Mouse (Mus musculus) embryonic facial prominence, embryonic 14.5 days (tissue): Measurements from ENCODE around the gene Lhfp. TPM values are rescaled to one million over a fixed set of nuclear protein-coding genes. Genes with fewer than 3 reads are reported as not detected.
A peak's percentile ranks its signal among the peaks of the same experiment; 100 is the strongest.
"Not testable (repeated sequence)": the region's sequence is repeated elsewhere in the genome, so short reads cannot be mapped to it uniquely, and the experiment has no call there.

Experiments
- ATAC-seq: fragments of 200-750 bp; cut with Nextera tagmentation; 2 replicates; pipeline ENCODE4 v1.8.0; 2017; ENCODE audit warnings: low read depth, moderate number of reproducible peaks, moderate TSS enrichment
- DNase-seq: peaks from one replicate; pipeline ENCODE4 v3.0.0-alpha.2; 2015; ENCODE audit warnings: low spot score
- H3K27ac ChIP-seq: fragments of 300-500 bp; sonication (generic); replicated peaks from 2 replicates; pipeline ENCODE4 v1.5.1; 2014; ENCODE audit warnings: low read depth, mild to moderate bottlenecking, low read length, moderate library complexity
- H3K27me3 ChIP-seq: fragments of 300-500 bp; sonication (generic); replicated peaks from 2 replicates; pipeline ENCODE4 v1.6.1; 2014; ENCODE audit warnings: low read length; ENCODE audit not compliant: control insufficient read depth, insufficient read depth
- H3K36me3 ChIP-seq: fragments of 300-500 bp; sonication (generic); 2 replicates; pipeline ENCODE4 v1.6.1; 2014; ENCODE audit warnings: low read length, mixed read lengths; ENCODE audit not compliant: control insufficient read depth, insufficient read depth
- H3K4me1 ChIP-seq: fragments of 300-500 bp; sonication (generic); 2 replicates; pipeline ENCODE4 v1.6.1; 2014; ENCODE audit warnings: antibody characterized with exemption, low read length; ENCODE audit not compliant: control insufficient read depth, insufficient read depth
- H3K4me2 ChIP-seq: fragments of 300-500 bp; sonication (generic); 2 replicates; pipeline ENCODE4 v1.6.1; 2014; ENCODE audit warnings: low read depth, mild to moderate bottlenecking, low read length, moderate library complexity, mixed read lengths
- H3K4me3 ChIP-seq: fragments of 300-500 bp; sonication (generic); 2 replicates; pipeline ENCODE4 v1.5.1; 2014; ENCODE audit warnings: low read depth, mild to moderate bottlenecking, low read length
- H3K9ac ChIP-seq: fragments of 300-500 bp; sonication (generic); 2 replicates; pipeline ENCODE4 v1.6.1; 2014; ENCODE audit warnings: low read depth, mild to moderate bottlenecking, low read length, moderate library complexity, mixed read lengths
- H3K9me3 ChIP-seq: fragments of 300-500 bp; sonication (generic); 2 replicates; pipeline ENCODE4 v1.6.1; 2016; ENCODE audit warnings: low read length; ENCODE audit not compliant: control insufficient read depth
- WGBS: fragments of 180-500 bp; shearing (Covaris S2); extraction: QIAGEN DNeasy Blood & Tissue Kit; methylation state at CpG from one replicate; pipeline ENCODE4 v1.1.7; 2014; 5-methylcytosine and 5-hydroxymethylcytosine counted together
- polyA plus RNA-seq: library from polyadenylated mRNA; unstranded; fragments of >200 nt; fragmentation: Nextera tagmentation; extraction: Ambion mirVana; gene quantifications from 2 replicates; pipeline ENCODE4 v1.2.1, GENCODE M21; 2014

Lhfp gene
- polyA plus RNA-seq, 1 experiment from 2014 or later = 73.9 TPM

DNA sequence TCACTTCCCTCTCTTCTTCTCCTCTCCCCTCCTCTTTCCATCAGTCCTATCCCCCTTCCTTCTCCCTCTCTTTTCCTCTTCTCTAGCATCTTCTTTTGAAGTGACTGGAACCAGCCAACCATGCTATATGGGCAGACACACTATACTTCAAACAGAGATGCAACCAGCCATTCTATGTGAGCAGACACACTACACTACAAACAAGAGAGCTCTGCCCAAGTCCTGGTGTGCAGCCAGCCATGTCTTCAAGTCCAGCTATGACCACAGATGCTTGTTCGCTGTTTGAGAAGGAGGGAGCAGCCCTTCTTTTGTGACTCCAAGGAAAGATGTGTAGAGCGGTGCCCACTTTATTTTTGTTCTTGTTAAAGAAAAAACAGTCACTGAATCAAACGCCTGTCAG lies 231.9 kb downstream of the Lhfp start:
- H3K4me1 ChIP-seq = peaks cover 8% of the 10 kb centered on the region; the same call in 1 of the 2 replicates
- H3K27me3 ChIP-seq = no peaks in the 10 kb centered on the region
- ATAC-seq (no peak), DNase-seq (no peak)
- H3K36me3 ChIP-seq = no peaks in the 10 kb centered on the region
- H3K27ac ChIP-seq = no peak overlapping the region
- WGBS = 85% methylated on average over 3 of the region's 3 CpGs
- H3K4me2 ChIP-seq = no peak overlapping the region
- H3K9me3 ChIP-seq = no peaks in the 10 kb centered on the region
- no peak overlapping the region for H3K9ac ChIP-seq
- no peak overlapping the region for H3K4me3 ChIP-seq

DNA sequence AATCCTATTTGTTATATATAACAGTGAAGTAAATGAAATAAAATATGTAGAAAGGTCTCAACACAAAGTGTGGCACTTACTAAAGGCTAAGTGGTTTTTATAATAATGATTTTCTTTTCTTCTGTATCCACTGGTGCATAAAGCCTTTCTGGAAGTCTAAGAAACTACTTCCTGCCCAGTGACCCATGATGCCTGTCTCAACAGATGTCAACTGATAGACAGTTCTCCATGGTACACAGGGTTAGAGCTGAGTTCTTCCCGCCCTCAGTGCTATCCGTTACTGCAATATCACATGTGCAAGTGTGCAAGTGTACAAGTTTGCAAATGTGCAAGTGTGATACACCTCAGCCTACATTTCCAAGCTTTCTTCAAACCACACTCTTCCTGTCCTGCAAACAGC lies 236.7 kb downstream of the Lhfp start:
- H3K27ac ChIP-seq = no peak overlapping the region
- DNase-seq = no peak
- H3K27me3 ChIP-seq = no peaks in the 10 kb centered on the region
- no peak for ATAC-seq
- H3K9me3 ChIP-seq = no peaks in the 10 kb centered on the region
- H3K4me2 ChIP-seq = no peak overlapping the region
- no peak overlapping the region for H3K4me3 ChIP-seq
- H3K9ac ChIP-seq = no peak overlapping the region
- no peaks in the 10 kb centered on the region for H3K4me1 ChIP-seq
- WGBS = 82% methylated on average over 2 of the region's 2 CpGs
- H3K36me3 ChIP-seq = no peaks in the 10 kb centered on the region

DNA sequence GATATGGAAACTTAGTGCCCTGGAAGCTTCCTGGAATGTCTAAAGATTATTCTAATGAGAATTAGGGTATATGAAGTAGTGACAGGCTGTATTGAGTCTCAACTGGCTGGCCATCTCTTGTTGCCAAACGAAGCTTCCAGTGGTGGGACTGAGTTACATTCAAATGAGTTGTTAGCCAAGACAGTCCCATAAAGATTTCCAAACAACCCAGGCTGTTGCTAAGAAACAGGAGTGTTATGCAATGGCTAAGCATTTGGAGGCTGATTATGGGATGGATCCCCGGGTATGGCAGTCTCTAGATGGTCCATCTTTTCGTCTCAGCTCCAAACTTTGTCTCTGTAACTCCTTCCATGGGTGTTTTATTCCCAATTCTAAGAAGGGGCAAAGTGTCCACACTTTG lies 240.7 kb downstream of the Lhfp start:
- H3K9ac ChIP-seq, H3K9me3 ChIP-seq, DNase-seq, H3K27ac ChIP-seq, H3K36me3 ChIP-seq, H3K4me3 ChIP-seq, H3K4me1 ChIP-seq, H3K27me3 ChIP-seq, ATAC-seq, H3K4me2 ChIP-seq: not testable (repeated sequence)
- 78% methylated on average over 3 of the region's 3 CpGs for WGBS

DNA sequence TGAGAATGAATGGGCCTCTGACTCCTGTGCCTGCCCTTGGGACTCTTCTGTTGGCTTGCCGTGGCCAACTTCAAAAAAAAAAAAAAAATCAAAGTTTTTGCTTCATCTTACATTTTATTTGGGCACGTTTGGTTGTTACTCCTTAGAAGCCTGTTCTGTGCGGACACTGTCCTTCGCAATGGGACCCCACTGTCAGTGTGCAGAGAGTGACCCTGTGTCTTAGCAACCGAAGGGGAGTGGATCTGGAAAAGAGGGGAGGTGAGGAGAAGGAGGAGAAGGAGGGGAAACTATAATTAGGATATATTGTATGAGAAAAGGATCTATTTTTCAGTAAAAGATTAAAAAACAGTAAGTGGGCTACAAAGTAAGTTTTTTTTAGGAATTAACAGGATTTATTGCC lies 242.7 kb downstream of the Lhfp start:
- no peak overlapping the region for H3K4me2 ChIP-seq
- WGBS = 91% methylated on average over 5 of the region's 5 CpGs
- no peaks in the 10 kb centered on the region for H3K9me3 ChIP-seq
- H3K36me3 ChIP-seq = no peaks in the 10 kb centered on the region
- no peak for DNase-seq
- H3K4me3 ChIP-seq = no peak overlapping the region
- no peak overlapping the region for H3K9ac ChIP-seq
- no peak for ATAC-seq
- H3K27me3 ChIP-seq = no peaks in the 10 kb centered on the region
- H3K4me1 ChIP-seq = no peaks in the 10 kb centered on the region
- no peak overlapping the region for H3K27ac ChIP-seq

DNA sequence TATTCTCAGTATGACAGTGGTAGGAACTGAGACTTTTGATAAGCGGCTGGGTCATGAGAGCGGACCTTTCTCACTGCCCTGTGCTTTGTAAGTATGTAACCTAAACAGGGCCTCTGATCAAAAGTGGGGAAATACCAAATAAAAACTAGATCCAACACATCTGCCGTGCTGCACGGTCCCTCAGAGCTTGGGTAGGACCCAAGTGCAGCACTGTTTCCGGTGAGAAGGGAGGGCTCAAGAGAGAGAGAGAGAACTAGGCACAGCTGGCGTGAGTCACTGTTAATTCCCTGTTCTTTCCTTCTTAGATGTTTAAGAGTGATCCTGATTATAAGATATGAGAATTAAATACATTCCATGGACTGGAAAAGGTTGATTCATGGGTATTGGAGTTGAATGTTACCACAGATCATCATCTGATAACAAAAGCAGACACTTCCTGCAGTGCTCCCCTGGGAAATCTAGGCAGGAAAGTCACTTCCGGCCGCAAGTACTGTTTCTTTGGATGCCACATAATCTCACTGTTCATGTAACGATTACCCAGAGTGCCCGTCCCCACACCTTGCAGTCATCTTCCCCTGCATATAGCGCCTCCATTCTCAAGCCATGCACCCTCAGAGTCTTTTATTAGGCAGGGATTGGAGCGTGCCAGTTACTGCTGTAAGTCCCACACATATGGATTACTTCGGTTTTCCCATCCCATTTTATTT lies 243.3 kb downstream of the Lhfp start:
- Histone ChIP-seq H3K36me3 (no peaks in the 10 kb centered on the region), H3K4me3 (no peak overlapping the region), H3K27ac (no peak overlapping the region), H3K9ac (no peak overlapping the region), H3K27me3 (no peaks in the 10 kb centered on the region), H3K4me2 (no peak overlapping the region), H3K9me3 (no peaks in the 10 kb centered on the region), H3K4me1 (no peaks in the 10 kb centered on the region)
- DNase-seq (no peak), ATAC-seq (no peak)
- 64% methylated on average over 13 of the region's 13 CpGs for WGBS

DNA sequence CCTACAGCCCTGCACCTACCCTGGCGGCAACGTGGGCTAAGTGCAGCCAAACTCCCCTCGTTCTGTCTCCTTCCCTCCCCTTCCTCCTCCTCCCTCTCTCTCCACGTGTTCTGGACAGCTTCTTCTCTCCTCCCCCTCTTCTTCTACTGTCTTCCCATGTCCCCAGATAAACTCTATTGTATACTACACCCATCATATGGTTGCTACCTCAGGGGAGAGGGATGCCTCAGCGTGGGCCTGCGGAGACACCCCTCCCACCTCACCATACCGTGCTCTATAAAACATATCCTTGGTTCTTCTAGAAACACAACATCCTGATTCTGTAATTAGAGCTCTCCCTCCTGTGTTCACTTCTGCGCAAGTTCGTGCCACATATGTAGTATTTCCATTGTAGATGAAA lies 247.3 kb downstream of the Lhfp start:
- H3K9ac ChIP-seq = no peak overlapping the region
- no peak for DNase-seq
- no peaks in the 10 kb centered on the region for H3K27me3 ChIP-seq
- no peak for ATAC-seq
- H3K4me2 ChIP-seq = no peak overlapping the region
- no peaks in the 10 kb centered on the region for H3K4me1 ChIP-seq
- WGBS = 58% methylated on average over 9 of the region's 9 CpGs
- H3K27ac ChIP-seq = no peak overlapping the region
- H3K36me3 ChIP-seq = no peaks in the 10 kb centered on the region
- H3K4me3 ChIP-seq = no peak overlapping the region
- 0 out of 2 replicates have a peak, but pooled peaks cover 3% of the 10 kb centered on the region for H3K9me3 ChIP-seq

DNA sequence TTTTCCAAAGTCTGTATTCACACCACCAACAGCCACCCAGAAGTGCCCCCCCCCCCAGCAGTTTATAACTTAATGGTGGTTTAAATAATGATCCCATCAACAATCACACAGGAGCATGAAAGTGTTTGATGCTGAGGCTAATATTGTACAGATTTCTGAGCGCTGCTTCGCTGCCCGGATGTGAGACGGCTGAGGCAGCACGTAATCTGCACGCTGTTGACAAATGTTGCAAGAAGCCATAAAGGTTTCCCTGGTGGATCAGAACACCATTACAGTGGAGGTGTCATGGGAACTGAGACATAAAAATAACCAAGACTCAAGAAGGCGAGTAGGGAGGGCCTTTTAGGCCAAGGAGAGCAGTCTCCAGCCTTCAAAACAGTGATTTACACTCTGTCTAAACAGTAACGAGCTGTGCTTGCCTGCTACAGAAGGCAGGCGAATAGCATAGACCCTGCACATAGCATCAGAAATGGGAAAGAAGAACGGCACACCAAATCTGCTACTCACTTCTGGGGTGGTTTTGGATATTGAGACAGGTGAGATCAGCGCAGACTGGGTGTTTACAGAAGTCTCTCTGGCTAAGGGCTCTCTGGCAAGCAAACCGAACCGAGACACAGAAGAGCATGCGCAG lies 248.4 kb downstream of the Lhfp start:
- Histone ChIP-seq H3K36me3 (no peaks in the 10 kb centered on the region), H3K27ac (no peak overlapping the region), H3K9ac (no peak overlapping the region), H3K9me3 (0 out of 2 replicates have a peak, but pooled peaks cover 3% of the 10 kb centered on the region), H3K4me1 (no peaks in the 10 kb centered on the region), H3K27me3 (no peaks in the 10 kb centered on the region), H3K4me2 (no peak overlapping the region), H3K4me3 (no peak overlapping the region)
- DNase-seq = no peak
- 84% methylated on average over 14 of the region's 14 CpGs for WGBS
- ATAC-seq = no peak

DNA sequence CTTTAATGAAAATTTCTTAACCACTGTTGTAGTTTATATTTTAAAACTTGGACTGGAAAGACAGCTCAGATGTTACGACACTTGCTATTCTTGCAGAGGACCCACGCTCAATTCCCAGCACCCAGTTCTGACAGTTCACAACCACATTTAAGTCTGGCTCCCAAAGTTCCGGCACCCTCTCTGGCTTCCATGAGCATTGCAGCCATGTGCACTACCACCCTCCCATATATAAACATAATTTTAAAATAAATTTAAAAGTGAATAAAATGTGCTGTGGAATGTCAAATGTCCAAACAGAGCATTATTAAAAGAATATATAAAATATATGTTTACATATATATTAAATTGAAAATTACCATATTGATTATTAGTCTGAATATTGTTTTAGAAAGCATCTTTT lies 249.9 kb downstream of the Lhfp start:
- no peak overlapping the region for H3K4me2 ChIP-seq
- 98% methylated on average over 3 of the region's 3 CpGs for WGBS
- ATAC-seq = no peak

DNA sequence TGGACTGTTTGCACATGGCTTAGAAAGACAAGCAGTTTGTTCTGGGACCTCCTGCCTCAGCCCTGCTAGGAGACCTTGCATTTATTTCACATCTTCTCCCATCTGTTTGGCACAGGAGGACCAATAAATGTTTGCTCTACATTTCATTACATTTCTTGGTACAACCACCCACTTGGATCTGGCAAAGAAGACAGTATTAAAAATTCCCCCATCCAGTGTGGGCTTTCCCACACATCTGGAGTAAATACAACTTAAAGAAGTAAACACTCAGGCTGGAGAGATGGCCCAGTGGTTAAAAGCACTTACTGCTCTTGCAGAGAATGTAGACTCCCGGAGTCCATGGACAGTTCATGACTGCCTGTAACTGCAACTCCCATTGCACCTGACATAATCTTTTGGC lies 250.6 kb downstream of the Lhfp start:
- ATAC-seq (0 out of 2 replicates have a peak, but pooled peaks have one; percentile 9), DNase-seq (peak; percentile 81)
- Histone ChIP-seq H3K4me3 (no peak overlapping the region), H3K4me1 (no peaks in the 10 kb centered on the region), H3K9ac (no peak overlapping the region), H3K9me3 (0 out of 2 replicates have a peak, but pooled peaks cover 3% of the 10 kb centered on the region), H3K27ac (no peak overlapping the region), H3K4me2 (no peak overlapping the region), H3K36me3 (no peaks in the 10 kb centered on the region), H3K27me3 (no peaks in the 10 kb centered on the region)
- 39% methylated on average over 1 of the region's 1 CpGs for WGBS

More for the DNA sequence above, 249.9 kb downstream of the Lhfp start:
- H3K36me3 ChIP-seq = no peaks in the 10 kb centered on the region
- no peak overlapping the region for H3K9ac ChIP-seq
- 0 out of 2 replicates have a peak, but pooled peaks cover 3% of the 10 kb centered on the region for H3K9me3 ChIP-seq
- no peaks in the 10 kb centered on the region for H3K4me1 ChIP-seq
- DNase-seq = no peak
- H3K27ac ChIP-seq = no peak overlapping the region
- no peaks in the 10 kb centered on the region for H3K27me3 ChIP-seq
- H3K4me3 ChIP-seq = no peak overlapping the region
